Mouse (Mus musculus): ENCODE data around the gene Aes. TPM values are rescaled to one million over a fixed set of nuclear protein-coding genes. Genes with fewer than 3 reads are reported as not detected.

Gene Aes
- polyA plus RNA-seq, 1 experiment, result 152 TPM

DNA sequence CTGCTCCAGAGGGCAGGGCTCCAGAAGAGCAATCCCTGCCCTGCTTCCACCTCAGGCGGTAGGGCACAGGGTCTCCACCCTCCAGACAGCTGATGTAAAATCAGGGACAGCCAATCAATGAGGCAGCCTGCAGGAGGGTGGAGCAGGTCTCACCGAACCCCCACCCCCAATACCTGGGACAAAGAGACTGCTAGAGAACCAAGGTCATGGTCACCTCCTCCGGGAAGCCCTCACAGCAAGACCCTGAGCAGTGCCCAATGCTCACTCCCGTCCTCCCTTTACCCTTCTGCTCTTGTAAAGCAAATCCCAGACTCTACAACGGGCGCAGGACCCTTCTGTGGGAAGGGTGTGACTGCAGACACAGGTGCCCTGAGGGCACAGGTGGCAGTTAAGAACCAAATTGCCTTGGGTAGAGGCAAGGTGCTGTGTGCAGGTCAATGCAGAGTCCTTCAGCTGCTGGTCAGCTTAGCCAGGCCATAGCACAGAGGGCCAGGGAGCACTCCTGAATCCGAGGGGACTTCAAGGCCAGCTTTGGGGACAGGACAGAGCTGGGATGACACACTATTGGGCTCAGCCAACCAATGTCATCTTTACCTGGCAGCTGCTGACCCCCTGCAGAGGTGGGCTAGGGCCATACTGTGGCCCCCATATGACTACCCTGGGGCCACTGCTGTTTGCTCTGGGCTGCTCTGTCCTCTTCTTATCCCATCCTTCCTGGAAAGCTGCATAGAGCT, 16.4 kb upstream of the Aes start:
- H3K9me3 ChIP-seq (ENCODE audit: control insufficient read depth, low read length), result no peaks in the 10 kb centered on the region
- no peak for TF ChIP-seq TAL1 (IDR thresholded peaks at IDR 0.05; ENCODE audit: low read length)
- no peak for TF ChIP-seq GATA1 (IDR thresholded peaks at IDR 0.05; ENCODE audit: low read length)
- H3K4me1 ChIP-seq (ENCODE audit: control insufficient read depth), result peaks cover 73% of the 10 kb centered on the region
- H3K4me3 ChIP-seq (replicated peaks), result peak overlapping the region; percentile 70
- H3K27me3 ChIP-seq (ENCODE audit: control insufficient read depth), result no peaks in the 10 kb centered on the region
- peaks cover 51% of the 10 kb centered on the region for H3K36me3 ChIP-seq (ENCODE audit: control insufficient read depth)

DNA sequence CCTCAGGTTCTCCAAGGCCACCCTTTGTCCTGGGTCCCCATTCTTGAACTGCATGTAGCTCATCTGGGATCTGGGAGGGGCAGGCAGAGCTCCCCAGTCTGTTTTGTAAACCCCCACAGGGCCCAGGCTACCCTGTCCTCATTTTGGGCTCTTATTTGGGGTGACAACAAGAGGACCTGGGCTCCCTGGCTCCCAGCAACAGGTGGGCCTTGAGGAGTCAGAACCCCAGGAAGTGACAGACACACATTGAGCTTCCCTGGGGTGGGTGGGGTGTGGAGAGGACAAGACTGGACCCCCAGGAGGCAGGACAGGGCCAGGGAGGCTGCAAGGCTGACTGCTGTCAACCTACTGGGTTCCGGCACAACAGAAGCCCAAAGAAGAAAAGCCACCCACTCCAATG, 15.7 kb upstream of the Aes start:
- peak overlapping the region; percentile 70 for H3K4me3 ChIP-seq (replicated peaks)
- no peaks in the 10 kb centered on the region for H3K9me3 ChIP-seq (ENCODE audit: control insufficient read depth, low read length)
- H3K4me1 ChIP-seq (ENCODE audit: control insufficient read depth), result peaks cover 72% of the 10 kb centered on the region
- TF ChIP-seq GATA1 (IDR thresholded peaks at IDR 0.05; ENCODE audit: low read length) (no peak), TAL1 (IDR thresholded peaks at IDR 0.05; ENCODE audit: low read length) (no peak)
- peaks cover 45% of the 10 kb centered on the region for H3K36me3 ChIP-seq (ENCODE audit: control insufficient read depth)
- no peaks in the 10 kb centered on the region for H3K27me3 ChIP-seq (ENCODE audit: control insufficient read depth)

DNA sequence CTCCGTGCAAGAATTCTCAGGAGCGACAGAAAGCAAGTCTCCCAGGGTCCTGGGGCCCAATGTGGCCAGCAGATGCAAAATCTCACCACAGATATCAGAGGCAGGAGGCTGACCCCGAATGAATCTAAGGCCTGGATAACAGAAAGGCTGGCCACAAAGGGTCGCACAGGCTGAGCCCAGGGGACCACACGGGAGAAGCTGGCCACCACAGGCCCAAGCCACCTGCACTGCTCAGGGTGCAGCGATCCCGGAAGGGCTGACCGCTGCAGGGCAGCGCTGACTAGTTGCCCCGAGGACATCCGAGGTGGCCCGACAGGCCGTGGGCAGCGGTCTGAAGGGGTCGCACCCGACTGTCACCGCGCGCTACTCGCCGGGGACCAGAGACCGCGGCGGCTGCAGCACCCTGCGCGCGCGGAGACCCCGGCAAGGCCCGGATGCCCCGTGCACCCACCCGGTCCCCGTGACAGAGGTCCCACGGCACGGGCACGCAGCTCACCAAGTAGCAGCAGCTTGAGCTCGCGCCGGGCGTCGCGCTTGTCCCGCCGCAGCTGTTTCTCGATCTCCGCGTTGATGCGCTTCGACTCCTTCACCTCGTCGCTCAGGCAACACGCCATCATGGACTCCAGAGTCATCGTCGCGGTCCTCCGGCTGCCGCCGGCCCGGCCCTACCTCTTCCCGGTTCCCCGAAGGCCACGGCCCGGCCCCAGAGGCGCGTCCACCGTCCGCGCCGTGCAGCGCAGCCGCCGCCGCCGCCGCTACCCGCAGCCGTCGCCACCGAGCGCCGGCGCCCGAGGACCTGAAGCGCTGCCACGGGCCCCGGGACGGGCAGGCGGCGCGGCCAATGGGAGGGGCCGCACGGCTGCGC, 14.8 kb upstream of the Aes start:
- no peaks in the 10 kb centered on the region for H3K9me3 ChIP-seq (ENCODE audit: control insufficient read depth, low read length)
- H3K4me3 ChIP-seq (replicated peaks), result peak overlapping the region; percentile 70
- TF ChIP-seq GATA1 (IDR thresholded peaks at IDR 0.05; ENCODE audit: low read length) (no peak), TAL1 (IDR thresholded peaks at IDR 0.05; ENCODE audit: low read length) (no peak)
- peaks cover 36% of the 10 kb centered on the region for H3K36me3 ChIP-seq (ENCODE audit: control insufficient read depth)
- H3K27me3 ChIP-seq (ENCODE audit: control insufficient read depth), result no peaks in the 10 kb centered on the region
- H3K4me1 ChIP-seq (ENCODE audit: control insufficient read depth), result peaks cover 69% of the 10 kb centered on the region

DNA sequence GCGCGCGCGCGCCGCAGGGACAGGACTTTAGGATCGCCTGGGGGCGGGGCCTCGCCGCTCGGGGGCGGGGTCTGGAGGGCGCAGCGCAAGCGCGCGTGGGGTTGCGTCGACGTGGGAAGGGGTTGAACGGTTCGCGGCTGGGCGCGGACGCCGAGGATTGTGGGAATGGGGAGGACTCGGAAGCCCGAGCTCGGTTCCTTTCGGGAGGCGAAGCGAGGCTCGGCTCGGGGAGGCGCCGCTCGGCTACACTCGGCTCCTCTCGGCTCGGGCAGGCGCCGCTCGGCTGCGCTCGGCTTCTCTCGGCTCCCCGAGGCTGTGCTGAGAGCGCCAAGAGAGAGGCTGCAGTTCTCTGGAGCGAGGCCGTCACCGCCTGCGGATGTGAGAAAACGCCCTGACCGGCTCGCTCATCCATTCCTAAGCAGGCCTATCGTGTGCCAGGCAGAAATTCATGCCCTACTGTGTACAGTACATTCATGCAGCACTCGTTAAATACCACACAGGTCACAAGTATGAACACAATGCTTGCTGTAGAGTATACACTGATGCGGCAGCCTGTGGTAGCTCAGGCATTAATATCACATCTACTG, 14.0 kb upstream of the Aes start, which contains the start of gene Gna11:
Gna11 (minus strand) TSS at position 30 of the 587 bp plus-strand sequence.
- Histone ChIP-seq H3K9me3 (ENCODE audit: control insufficient read depth, low read length) (no peaks in the 10 kb centered on the region), H3K27me3 (ENCODE audit: control insufficient read depth) (no peaks in the 10 kb centered on the region), H3K4me3 (replicated peaks) (peak within 1 kb of the TSS; percentile 70), H3K36me3 (ENCODE audit: control insufficient read depth) (peaks cover 28% of the 10 kb centered on the region), H3K4me1 (ENCODE audit: control insufficient read depth) (peaks cover 69% of the 10 kb centered on the region)
- no peak for TF ChIP-seq GATA1 (IDR thresholded peaks at IDR 0.05; ENCODE audit: low read length)

DNA sequence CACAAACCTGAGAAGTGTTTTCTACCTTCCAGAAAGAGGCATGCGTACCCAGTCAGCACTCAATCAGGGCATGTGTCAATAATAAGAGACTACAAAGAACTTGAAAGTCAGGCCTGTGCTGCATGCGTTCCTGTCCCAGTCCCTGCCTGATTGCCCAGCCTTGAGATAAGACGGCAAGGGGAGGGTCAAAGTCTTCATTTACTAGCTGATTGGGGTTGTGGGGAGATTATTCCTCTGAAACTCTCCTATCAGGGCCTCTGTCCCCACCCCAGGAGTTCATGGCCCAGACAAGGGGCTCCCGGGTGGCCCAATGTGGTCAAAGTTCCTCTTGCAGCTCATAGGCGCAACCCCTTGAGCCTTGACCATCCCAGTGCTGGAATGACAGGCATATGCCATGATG, 13.0 kb upstream of the Aes start:
- no peak for TF ChIP-seq TAL1 (IDR thresholded peaks at IDR 0.05; ENCODE audit: low read length)
- TF ChIP-seq GATA1 (IDR thresholded peaks at IDR 0.05; ENCODE audit: low read length), result peak; percentile 25; the same call in 1 of the 2 replicates
- no peaks in the 10 kb centered on the region for H3K27me3 ChIP-seq (ENCODE audit: control insufficient read depth)
- H3K9me3 ChIP-seq (ENCODE audit: control insufficient read depth, low read length), result no peaks in the 10 kb centered on the region
- peaks cover 20% of the 10 kb centered on the region for H3K36me3 ChIP-seq (ENCODE audit: control insufficient read depth)
- peaks cover 72% of the 10 kb centered on the region for H3K4me1 ChIP-seq (ENCODE audit: control insufficient read depth)
- H3K4me3 ChIP-seq (replicated peaks), result peak overlapping the region; percentile 70

DNA sequence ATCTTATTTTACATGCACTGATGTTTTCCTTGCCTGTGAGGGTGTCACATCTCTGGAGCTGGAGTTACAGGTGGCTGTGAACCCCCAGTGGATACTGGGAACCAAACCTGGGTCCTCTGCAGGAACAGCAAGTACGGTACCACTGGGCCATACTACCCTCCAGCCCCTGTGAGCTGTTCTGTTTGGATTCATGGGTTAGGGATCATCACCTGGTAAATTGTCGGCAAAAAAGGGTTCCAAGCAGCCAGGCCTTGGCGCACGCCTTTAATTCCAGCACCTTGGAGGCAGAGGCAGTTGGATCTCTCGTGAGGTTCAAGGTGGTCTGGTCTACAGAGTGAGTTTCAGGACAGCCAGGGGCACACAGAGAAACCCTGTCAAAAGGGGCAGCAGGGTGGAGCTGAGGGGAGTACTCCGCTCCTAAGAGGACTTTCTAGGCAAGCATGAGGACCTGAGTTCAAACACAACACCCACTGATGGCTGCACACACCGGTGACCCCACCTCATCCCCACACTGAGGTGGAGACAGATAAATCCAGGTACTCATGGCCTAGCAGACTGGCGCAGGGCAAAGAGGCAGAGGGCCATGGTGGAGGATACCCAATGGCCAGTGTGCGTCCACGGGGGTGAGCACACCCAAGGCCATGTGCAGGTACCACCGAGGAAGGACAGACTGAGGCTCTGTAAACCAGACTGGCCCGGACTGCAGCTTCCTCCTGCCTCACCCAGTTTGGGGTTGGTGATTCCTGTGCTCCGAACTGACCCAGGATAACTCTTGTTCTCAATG, 12.3 kb upstream of the Aes start:
- H3K9me3 ChIP-seq (ENCODE audit: control insufficient read depth, low read length), result no peaks in the 10 kb centered on the region
- no peak for TF ChIP-seq GATA1 (IDR thresholded peaks at IDR 0.05; ENCODE audit: low read length)
- no peak for TF ChIP-seq TAL1 (IDR thresholded peaks at IDR 0.05; ENCODE audit: low read length)
- peaks cover 15% of the 10 kb centered on the region for H3K36me3 ChIP-seq (ENCODE audit: control insufficient read depth)
- no peak overlapping the region for H3K4me3 ChIP-seq (replicated peaks)
- peaks cover 72% of the 10 kb centered on the region for H3K4me1 ChIP-seq (ENCODE audit: control insufficient read depth)
- H3K27me3 ChIP-seq (ENCODE audit: control insufficient read depth), result no peaks in the 10 kb centered on the region

DNA sequence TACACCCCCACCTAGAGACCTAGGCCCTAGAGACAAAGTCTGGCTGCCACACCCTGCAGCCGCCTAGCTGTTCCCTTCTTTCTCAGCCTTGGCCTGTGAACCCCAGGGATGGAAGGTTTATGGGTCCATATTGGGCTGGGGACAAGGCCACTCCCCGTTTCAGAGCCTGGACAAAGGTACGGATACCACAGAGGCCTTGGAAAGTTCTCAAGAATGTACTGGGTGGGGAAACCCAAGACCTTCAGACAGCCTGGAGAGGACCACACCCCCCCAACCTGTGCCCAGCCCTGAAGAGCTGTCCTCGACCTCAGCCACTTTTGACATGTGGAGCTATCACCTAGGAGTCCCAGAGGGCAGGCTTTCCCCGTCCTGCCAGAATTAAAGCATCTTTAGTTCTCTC, 10.3 kb upstream of the Aes start:
- no peak for TF ChIP-seq TAL1 (IDR thresholded peaks at IDR 0.05; ENCODE audit: low read length)
- TF ChIP-seq GATA1 (IDR thresholded peaks at IDR 0.05; ENCODE audit: low read length), result no peak
- Histone ChIP-seq H3K4me1 (ENCODE audit: control insufficient read depth) (peaks cover 57% of the 10 kb centered on the region), H3K9me3 (ENCODE audit: control insufficient read depth, low read length) (peaks cover 3% of the 10 kb centered on the region), H3K36me3 (ENCODE audit: control insufficient read depth) (no peaks in the 10 kb centered on the region), H3K4me3 (replicated peaks) (no peak overlapping the region), H3K27me3 (ENCODE audit: control insufficient read depth) (no peaks in the 10 kb centered on the region)

DNA sequence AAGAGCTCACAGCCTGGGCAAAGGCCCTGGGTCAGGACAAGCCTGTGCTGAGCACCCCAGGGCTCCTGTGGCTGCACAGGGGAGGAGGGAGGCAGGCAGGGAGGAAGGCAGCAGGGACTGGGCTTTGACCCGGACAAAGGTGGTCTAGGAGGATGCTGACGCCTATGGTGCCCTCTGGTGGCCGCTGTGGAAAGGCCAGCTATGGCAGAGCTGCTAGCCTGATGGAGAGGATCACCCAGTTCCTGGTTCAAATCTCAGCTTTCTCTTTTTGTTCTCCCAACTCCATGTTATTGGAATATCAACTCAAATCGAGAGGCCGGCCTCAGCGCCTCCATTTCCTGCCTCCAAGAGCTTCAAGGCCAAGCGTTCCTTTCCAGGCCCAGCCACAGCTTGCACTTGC, 9.0 kb upstream of the Aes start:
- Histone ChIP-seq H3K4me3 (replicated peaks) (no peak overlapping the region), H3K27me3 (ENCODE audit: control insufficient read depth) (no peaks in the 10 kb centered on the region), H3K36me3 (ENCODE audit: control insufficient read depth) (no peaks in the 10 kb centered on the region), H3K9me3 (ENCODE audit: control insufficient read depth, low read length) (peaks cover 3% of the 10 kb centered on the region), H3K4me1 (ENCODE audit: control insufficient read depth) (peaks cover 48% of the 10 kb centered on the region)
- TF ChIP-seq GATA1 (IDR thresholded peaks at IDR 0.05; ENCODE audit: low read length), result no peak
- no peak for TF ChIP-seq TAL1 (IDR thresholded peaks at IDR 0.05; ENCODE audit: low read length)
